ENCODE assay signal across 18 mouse cellular contexts in the genomic region with DNA sequence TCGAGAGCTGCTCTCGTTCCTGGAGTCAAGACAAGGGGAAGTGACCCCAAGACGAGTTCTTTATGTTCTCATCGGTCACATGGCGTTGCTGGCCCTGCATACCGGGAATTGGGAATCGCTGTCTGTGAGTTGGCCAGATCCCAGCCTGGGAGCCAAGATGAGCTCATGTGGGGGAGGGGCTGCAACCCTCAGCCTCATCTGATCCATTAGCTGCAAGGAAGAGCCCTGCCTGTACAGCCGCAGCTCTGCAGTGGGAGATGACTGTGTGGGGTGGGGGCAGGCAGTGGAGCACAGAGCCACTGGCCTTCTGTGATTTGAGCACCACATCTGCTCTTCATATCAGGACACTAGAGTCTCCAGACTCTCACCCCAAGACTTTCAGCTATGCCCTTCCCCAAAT. TPM values are rescaled to one million over a fixed set of nuclear protein-coding genes. Genes with fewer than 3 reads are reported as not detected.
A peak's percentile ranks its signal among the peaks of the same experiment; 100 is the strongest.
DNase-seq lines count a peak whose midpoint lies in the region; ATAC-seq and TF ChIP-seq lines count a peak whose summit lies in the region.
"Had no signal": no experiment of that assay in that cellular context is flagged by ENCODE, and none has a peak within 500 bp of the region (broad histone marks: within the 10 kb centered on the region; RNA-seq: fewer than 3 reads in every experiment).

No protein-coding gene starts in this region.

- no peak for TF ChIP-seq CTCF in gastrocnemius, adult 2 months (IDR thresholded peaks at IDR 0.05)

- H3K27me3 ChIP-seq in midbrain, embryonic 14.5 days (ENCODE audit: control insufficient read depth, insufficient read depth, low read length), result no peaks in the 10 kb centered on the region
- H3K27me3 ChIP-seq in midbrain, embryonic 10.5 days (ENCODE audit: low read depth, poor library complexity, severe bottlenecking), result no peaks in the 10 kb centered on the region
- H3K27me3 ChIP-seq in hindbrain, embryonic 16.5 days (replicated peaks; ENCODE audit: control insufficient read depth, insufficient read depth, low read length), result no peaks in the 10 kb centered on the region
- H3K27me3 ChIP-seq: embryonic facial prominence, embryonic 13.5 days; stomach, embryonic 15.5 days had no signal

- H3K4me1 ChIP-seq in midbrain, embryonic 14.5 days (ENCODE audit: control insufficient read depth, insufficient read depth, low read length), result peaks cover 7% of the 10 kb centered on the region
- H3K4me1 ChIP-seq in midbrain, embryonic 10.5 days, result 0 out of 2 replicates have a peak, but pooled peaks cover 6% of the 10 kb centered on the region
- no peaks in the 10 kb centered on the region; the same call in 1 of the 2 replicates for H3K4me1 ChIP-seq in hindbrain, embryonic 16.5 days (ENCODE audit: control insufficient read depth, insufficient read depth, low read depth, low read length)
- H3K4me1 ChIP-seq: embryonic facial prominence, embryonic 13.5 days; limb, embryonic 10.5 days; stomach, embryonic 15.5 days had no signal

- H3K4me3 ChIP-seq in gastrocnemius, adult 2 months, result no peak overlapping the region
- no peak overlapping the region for H3K4me3 ChIP-seq in midbrain, embryonic 14.5 days (replicated peaks; ENCODE audit: low read depth, low read length)
- no peak overlapping the region for H3K4me3 ChIP-seq in midbrain, embryonic 10.5 days
- no peak overlapping the region for H3K4me3 ChIP-seq in hindbrain, embryonic 16.5 days (ENCODE audit: low read length)
- H3K4me3 ChIP-seq: embryonic facial prominence, embryonic 13.5 days; limb, embryonic 10.5 days; stomach, embryonic 15.5 days had no signal

- 0 out of 2 replicates have a peak overlapping the region, but pooled peaks have one; percentile 12 for H3K9ac ChIP-seq in midbrain, embryonic 14.5 days (replicated peaks; ENCODE audit: low read length)
- no peak overlapping the region for H3K9ac ChIP-seq in hindbrain, embryonic 16.5 days (ENCODE audit: low read depth, low read length)
- H3K9ac ChIP-seq: embryonic facial prominence, embryonic 13.5 days; liver, postnatal 0 days; stomach, embryonic 15.5 days had no signal

- peak; percentile 62 for DNase-seq in gastrocnemius, adult 2 months
- no peak for DNase-seq in gastrocnemius, postnatal 25 days
- DNase-seq in midbrain, embryonic 14.5 days, result peak; percentile 50
- no peak for DNase-seq in midbrain, embryonic 10.5 days (ENCODE audit: low spot score)
- DNase-seq in kidney, postnatal 10 days, result no peak
- DNase-seq: cerebellum, adult 9-11 months; gastrocnemius, postnatal 14 days; kidney, adult 2 months; kidney, postnatal 14 days; lung, postnatal 36 days; thymus, adult 18-20 months had no signal

- no peaks in the 10 kb centered on the region for H3K9me3 ChIP-seq in midbrain, embryonic 14.5 days (ENCODE audit: control insufficient read depth, low read length)
- no peaks in the 10 kb centered on the region for H3K9me3 ChIP-seq in midbrain, embryonic 10.5 days (replicated peaks)
- no peaks in the 10 kb centered on the region for H3K9me3 ChIP-seq in hindbrain, embryonic 16.5 days (ENCODE audit: control insufficient read depth, low read length)
- H3K9me3 ChIP-seq: embryonic facial prominence, embryonic 13.5 days; limb, embryonic 10.5 days; stomach, embryonic 15.5 days had no signal

- H3K27ac ChIP-seq in gastrocnemius, adult 2 months, result no peak overlapping the region
- H3K27ac ChIP-seq in midbrain, embryonic 14.5 days (replicated peaks; ENCODE audit: low read depth, low read length), result no peak overlapping the region
- no peak overlapping the region for H3K27ac ChIP-seq in midbrain, embryonic 10.5 days (replicated peaks)
- no peak overlapping the region for H3K27ac ChIP-seq in hindbrain, embryonic 16.5 days (ENCODE audit: low read depth, low read length)
- H3K27ac ChIP-seq: embryonic facial prominence, embryonic 13.5 days; limb, embryonic 10.5 days; stomach, embryonic 15.5 days had no signal

- intact Hi-C loops in gastrocnemius, adult 2 months (cut with DNase I), result no loop called here

- no peak for ATAC-seq in midbrain, embryonic 14.5 days (ENCODE audit: low FRiP score, low TSS enrichment)
- peak; percentile 60; the same call in 1 of the 2 replicates for ATAC-seq in hindbrain, embryonic 16.5 days
- ATAC-seq in inflammation-experienced regulatory T-cells, adult 6 months, result no peak
- ATAC-seq: liver, postnatal 0 days had no signal

- H3K36me3 ChIP-seq in midbrain, embryonic 14.5 days (ENCODE audit: control insufficient read depth, insufficient read depth, low read length), result no peaks in the 10 kb centered on the region
- H3K36me3 ChIP-seq in midbrain, embryonic 10.5 days, result no peaks in the 10 kb centered on the region
- no peaks in the 10 kb centered on the region for H3K36me3 ChIP-seq in hindbrain, embryonic 16.5 days (ENCODE audit: control insufficient read depth, insufficient read depth, low read length)
- H3K36me3 ChIP-seq: embryonic facial prominence, embryonic 13.5 days; limb, embryonic 10.5 days; stomach, embryonic 15.5 days had no signal

- WGBS in midbrain, embryonic 14.5 days, result 49% methylated on average over 8 of the region's 8 CpGs
- WGBS in midbrain, embryonic 10.5 days, result 71% methylated on average over 8 of the region's 8 CpGs
- WGBS in hindbrain, embryonic 16.5 days, result 54% methylated on average over 8 of the region's 8 CpGs

- H3K4me2 ChIP-seq in midbrain, embryonic 14.5 days (ENCODE audit: low read length), result no peak overlapping the region
- H3K4me2 ChIP-seq in hindbrain, embryonic 16.5 days (ENCODE audit: low read length), result no peak overlapping the region
- H3K4me2 ChIP-seq: embryonic facial prominence, embryonic 13.5 days; stomach, embryonic 15.5 days had no signal

RNA-seq across cellular contexts. Expression of a gene that starts 45.6 kb away (rescaled TPM):
- under 1 TPM in 1 of 2 experiments, not detected in 1; 0.15 TPM for total RNA-seq in gastrocnemius, adult 2 months (2021)
- total RNA-seq in gastrocnemius, postnatal 25 days (2021), result not detected
- polyA plus RNA-seq in midbrain, embryonic 14.5 days (2014; fragmentation: Nextera tagmentation; extraction: Ambion mirVana), result 1.0 and 1.1 TPM in 2 replicates
- 5.3 and 6.7 TPM in 2 replicates for polyA plus RNA-seq in midbrain, embryonic 10.5 days (2016; fragmentation: Nextera tagmentation; extraction: Ambion mirVana)
- polyA plus RNA-seq in hindbrain, embryonic 16.5 days (2015; fragmentation: Nextera tagmentation; extraction: Ambion mirVana), result 2.7 and 3.0 TPM in 2 replicates
- polyA plus RNA-seq in inflammation-experienced regulatory T-cells, adult 6 months (2017; shearing (Covaris generic)), result 1 to 10 TPM in 2 of 3 experiments, under 1 TPM in 1; 0.83 to 4.8 (median 2.2) TPM
- polyA plus RNA-seq: heart, postnatal 0 days had no signal

Comparison
In these comparisons a context has a peak if more than half of its experiments do, and no peak if none do; other contexts are left out.
1. DNase-seq: peak in gastrocnemius, adult 2 months (single experiment) and midbrain, embryonic 14.5 days (single experiment); none in gastrocnemius, postnatal 25 days (single experiment), midbrain, embryonic 10.5 days (single experiment) and kidney, postnatal 10 days (single experiment).